Mouse (Mus musculus): ENCODE results near the gene Cd6. TPM values are rescaled to one million over a fixed set of nuclear protein-coding genes. Genes with fewer than 3 reads are reported as not detected.

Gene Cd6
- polyA plus RNA-seq, 1 experiment: 2.1 TPM

DNA sequence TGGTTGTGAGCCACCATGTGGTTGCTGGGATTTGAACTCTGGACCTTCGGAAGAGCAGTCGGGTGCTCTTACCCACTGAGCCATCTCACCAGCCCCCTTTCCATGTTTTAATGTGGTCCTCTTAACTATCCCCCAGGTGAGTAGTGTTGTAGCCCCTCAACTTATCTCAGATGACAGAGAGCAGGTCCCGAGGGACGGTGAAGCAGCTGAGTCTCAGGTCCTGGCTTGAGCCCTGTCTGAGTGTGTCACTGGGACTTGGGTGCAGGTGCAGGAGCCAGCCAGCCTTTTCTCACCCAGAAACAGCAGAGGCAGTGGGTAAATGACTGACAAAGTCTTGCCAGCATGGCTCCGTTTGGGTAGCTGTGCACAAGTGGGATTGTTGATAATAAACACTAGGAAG is 14.3 kb upstream of the Cd6 start:
- Histone ChIP-seq H3K4me3 (replicated peaks; ENCODE audit: control insufficient read depth, low read depth, low read length) (peak overlapping the region; percentile 24), H3K27ac (ENCODE audit: control insufficient read depth, insufficient read depth, low read depth, low read length, poor library complexity) (no peak overlapping the region), H3K4me1 (ENCODE audit: control insufficient read depth, insufficient read depth, low read length) (peaks cover 4% of the 10 kb centered on the region; the same call in 1 of the 2 replicates)
- TF ChIP-seq POLR2A (IDR thresholded peaks at IDR 0.05; ENCODE audit: borderline replicate concordance, control insufficient read depth, low read depth, low read length) (no peak), CTCF (IDR thresholded peaks at IDR 0.05; ENCODE audit: control insufficient read depth, insufficient read depth, low read length) (no peak)
- 79% methylated on average over 5 of the region's 5 CpGs for WGBS

GRCm38 (mm10) chr19:10842914-10843313 is 13.1 kb upstream of the Cd6 start:
- TF ChIP-seq POLR2A (IDR thresholded peaks at IDR 0.05; ENCODE audit: borderline replicate concordance, control insufficient read depth, low read depth, low read length) (peak; percentile 28; the same call in 1 of the 2 replicates), CTCF (IDR thresholded peaks at IDR 0.05; ENCODE audit: control insufficient read depth, insufficient read depth, low read length) (no peak)
- H3K4me3 ChIP-seq (replicated peaks; ENCODE audit: control insufficient read depth, low read depth, low read length): peak overlapping the region; percentile 56
- peaks cover 4% of the 10 kb centered on the region; the same call in 1 of the 2 replicates for H3K4me1 ChIP-seq (ENCODE audit: control insufficient read depth, insufficient read depth, low read length)
- WGBS: 30% methylated on average over 24 of the region's 24 CpGs
- peak overlapping the region; percentile 80 for H3K27ac ChIP-seq (ENCODE audit: control insufficient read depth, insufficient read depth, low read depth, low read length, poor library complexity)

DNA sequence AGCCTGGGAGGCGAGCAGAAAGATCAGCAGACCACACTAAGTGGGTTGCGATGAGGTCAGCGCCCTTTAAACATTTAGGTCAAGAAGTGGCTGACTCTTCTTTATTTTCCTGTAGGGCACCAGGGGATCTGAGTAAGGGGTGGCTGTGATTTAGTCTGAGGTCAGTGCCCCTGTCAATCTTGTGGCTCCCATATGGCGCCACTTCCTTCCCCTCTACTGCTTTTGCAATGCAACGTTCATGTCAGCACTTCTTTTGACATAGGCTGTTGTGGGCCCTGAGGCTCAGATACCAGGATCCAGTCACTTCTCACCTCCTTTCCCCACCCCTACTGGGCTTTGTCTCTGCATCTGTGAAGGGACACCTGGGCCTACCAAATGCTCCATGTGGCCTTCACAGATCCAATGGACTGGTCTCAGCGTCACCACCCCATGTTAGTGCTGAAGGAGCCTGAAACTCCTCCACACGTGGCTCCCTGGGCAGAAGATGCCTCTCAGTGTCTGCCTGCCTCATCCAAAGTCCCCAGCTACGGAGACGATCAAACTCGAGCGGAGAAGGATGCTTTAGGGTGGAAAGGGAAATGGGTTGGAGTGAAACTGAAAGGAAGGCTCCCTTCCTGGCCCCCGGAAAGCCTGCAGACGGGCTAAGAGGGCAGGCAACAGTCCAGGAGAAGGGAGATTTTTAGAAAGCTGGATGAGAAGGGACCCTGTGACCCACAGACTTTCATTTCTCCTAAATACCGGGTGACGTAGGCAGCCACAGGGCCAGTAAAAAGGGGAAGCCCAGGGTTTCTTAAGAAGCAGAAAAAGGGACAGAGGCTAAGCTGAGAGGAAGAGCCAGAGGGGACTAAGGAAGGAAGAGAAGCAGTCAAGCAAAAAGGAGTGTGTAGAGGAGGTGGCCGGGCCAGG is 12.1 kb upstream of the Cd6 start:
- H3K27ac ChIP-seq (ENCODE audit: control insufficient read depth, insufficient read depth, low read depth, low read length, poor library complexity): peak overlapping the region; percentile 92
- WGBS: 6% methylated on average over 16 of the region's 16 CpGs
- peaks cover 4% of the 10 kb centered on the region; the same call in 1 of the 2 replicates for H3K4me1 ChIP-seq (ENCODE audit: control insufficient read depth, insufficient read depth, low read length)
- peak overlapping the region; percentile 40 for H3K4me3 ChIP-seq (replicated peaks; ENCODE audit: control insufficient read depth, low read depth, low read length)
- TF ChIP-seq POLR2A (IDR thresholded peaks at IDR 0.05; ENCODE audit: borderline replicate concordance, control insufficient read depth, low read depth, low read length): no peak
- no peak for TF ChIP-seq CTCF (IDR thresholded peaks at IDR 0.05; ENCODE audit: control insufficient read depth, insufficient read depth, low read length)

DNA sequence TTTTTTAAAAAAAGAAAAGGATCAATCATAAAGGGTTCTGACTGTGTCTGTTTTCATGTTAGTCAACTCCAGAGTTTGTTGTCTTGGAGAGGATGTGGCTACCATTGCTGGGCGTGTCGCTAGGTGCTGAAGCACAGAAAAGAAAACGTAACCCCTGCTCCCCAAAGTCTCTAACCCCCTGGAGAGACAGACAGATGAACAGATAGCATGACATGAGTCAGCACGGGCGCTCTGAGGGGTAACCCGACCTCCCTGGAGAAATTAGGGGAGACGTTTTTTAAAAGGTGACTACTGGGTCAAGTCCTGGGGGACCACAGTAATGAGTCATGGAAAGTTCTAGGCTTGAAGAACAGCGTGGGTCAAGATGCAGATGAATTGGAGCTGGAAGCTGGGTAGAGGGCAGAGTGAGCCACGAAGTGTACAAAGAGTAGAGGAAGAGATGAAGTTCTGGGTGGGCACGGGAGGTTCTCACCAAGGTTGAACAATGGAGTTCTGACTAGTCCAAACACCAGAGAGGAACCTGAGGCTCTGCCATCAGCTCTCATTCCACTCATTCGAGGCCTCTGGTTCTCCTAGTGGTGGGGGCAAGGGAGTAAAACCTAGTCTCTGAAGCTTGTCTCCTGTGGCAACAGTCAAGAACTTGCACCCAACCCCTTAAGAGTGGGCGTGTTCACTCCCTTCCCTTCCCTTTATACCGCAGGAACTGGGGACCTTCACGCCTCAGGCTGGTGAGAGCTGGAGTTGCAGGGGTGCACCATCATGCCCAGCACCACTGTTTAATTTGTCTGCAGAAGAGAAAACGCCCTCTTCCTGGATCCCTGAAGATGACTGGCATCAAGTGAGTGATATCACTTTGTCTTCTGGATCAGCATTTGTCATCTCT is 9.4 kb upstream of the Cd6 start, which contains the start of gene Slc15a3:
Gene Slc15a3, plus strand, starts transcription at position 718 of the 883 bp plus-strand sequence.
- TF ChIP-seq POLR2A (IDR thresholded peaks at IDR 0.05; ENCODE audit: borderline replicate concordance, control insufficient read depth, low read depth, low read length) (no peak), CTCF (IDR thresholded peaks at IDR 0.05; ENCODE audit: control insufficient read depth, insufficient read depth, low read length) (no peak)
- peaks cover 3% of the 10 kb centered on the region; the same call in 1 of the 2 replicates for H3K4me1 ChIP-seq (ENCODE audit: control insufficient read depth, insufficient read depth, low read length)
- 56% methylated on average over 15 of the region's 15 CpGs for WGBS

DNA sequence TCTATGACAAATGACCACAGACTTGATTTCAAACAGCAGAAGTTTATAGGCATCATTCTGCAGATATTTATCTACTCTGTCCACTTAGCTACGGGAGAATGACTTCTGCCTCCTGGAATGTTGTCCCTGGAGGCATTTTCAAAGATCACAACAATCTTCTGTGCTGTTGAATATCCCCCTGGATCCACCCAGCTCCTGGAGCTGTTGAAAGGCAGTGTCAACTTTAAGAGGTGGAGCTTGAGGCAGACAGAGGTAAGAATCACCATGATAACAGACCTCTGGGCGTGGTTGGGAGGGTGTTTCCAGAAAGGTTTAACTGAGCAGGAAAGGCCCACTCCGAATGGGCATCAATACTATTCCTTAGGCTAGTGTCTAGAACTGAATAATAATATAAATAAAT is 5.8 kb upstream of the Cd6 start:
- no peak overlapping the region for H3K27ac ChIP-seq (ENCODE audit: control insufficient read depth, insufficient read depth, low read depth, low read length, poor library complexity)
- no peaks in the 10 kb centered on the region; the same call in 1 of the 2 replicates for H3K4me1 ChIP-seq (ENCODE audit: control insufficient read depth, insufficient read depth, low read length)
- no peak overlapping the region for H3K4me3 ChIP-seq (replicated peaks; ENCODE audit: control insufficient read depth, low read depth, low read length)
- 69% methylated on average over 3 of the region's 3 CpGs for WGBS
- TF ChIP-seq POLR2A (IDR thresholded peaks at IDR 0.05; ENCODE audit: borderline replicate concordance, control insufficient read depth, low read depth, low read length): no peak
- no peak for TF ChIP-seq CTCF (IDR thresholded peaks at IDR 0.05; ENCODE audit: control insufficient read depth, insufficient read depth, low read length)

More for the DNA sequence above, 9.4 kb upstream of the Cd6 start, which contains the start of gene Slc15a3:
- no peak within 1 kb of the TSS for H3K4me3 ChIP-seq (replicated peaks; ENCODE audit: control insufficient read depth, low read depth, low read length)
- H3K27ac ChIP-seq (ENCODE audit: control insufficient read depth, insufficient read depth, low read depth, low read length, poor library complexity): no peak within 1 kb of the TSS

DNA sequence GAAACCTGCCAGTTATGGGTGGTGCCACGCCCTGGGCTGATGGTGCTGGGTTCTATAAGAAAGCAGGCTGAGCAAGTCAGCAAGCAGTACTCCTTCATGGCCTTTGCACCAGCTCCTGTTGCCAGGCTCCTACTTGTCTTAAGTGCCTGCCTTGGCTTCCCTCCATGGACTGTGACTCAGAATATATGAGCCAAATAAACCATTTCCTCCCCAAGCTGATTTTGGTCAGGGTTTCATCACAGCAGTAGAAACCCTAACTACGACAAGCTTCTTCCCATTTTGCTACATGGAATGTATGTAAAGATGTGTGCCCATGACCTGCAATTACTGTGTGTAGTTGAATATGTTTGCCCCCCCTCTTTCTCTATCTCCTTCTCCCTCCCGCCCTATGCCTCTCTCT is 3.8 kb upstream of the Cd6 start:
- no peak for TF ChIP-seq CTCF (IDR thresholded peaks at IDR 0.05; ENCODE audit: control insufficient read depth, insufficient read depth, low read length)
- TF ChIP-seq POLR2A (IDR thresholded peaks at IDR 0.05; ENCODE audit: borderline replicate concordance, control insufficient read depth, low read depth, low read length): no peak
- 56% methylated on average over 3 of the region's 3 CpGs for WGBS
- no peak overlapping the region for H3K4me3 ChIP-seq (replicated peaks; ENCODE audit: control insufficient read depth, low read depth, low read length)
- H3K4me1 ChIP-seq (ENCODE audit: control insufficient read depth, insufficient read depth, low read length): peaks cover 2% of the 10 kb centered on the region; the same call in 1 of the 2 replicates
- no peak overlapping the region for H3K27ac ChIP-seq (ENCODE audit: control insufficient read depth, insufficient read depth, low read depth, low read length, poor library complexity)

GRCm38 (mm10) chr19:10832030-10832429 is 2.2 kb upstream of the Cd6 start:
- Histone ChIP-seq H3K4me1 (ENCODE audit: control insufficient read depth, insufficient read depth, low read length) (peaks cover 2% of the 10 kb centered on the region; the same call in 1 of the 2 replicates), H3K27ac (ENCODE audit: control insufficient read depth, insufficient read depth, low read depth, low read length, poor library complexity) (no peak overlapping the region), H3K4me3 (replicated peaks; ENCODE audit: control insufficient read depth, low read depth, low read length) (no peak overlapping the region)
- WGBS: 64% methylated on average over 3 of the region's 3 CpGs
- TF ChIP-seq POLR2A (IDR thresholded peaks at IDR 0.05; ENCODE audit: borderline replicate concordance, control insufficient read depth, low read depth, low read length) (no peak), CTCF (IDR thresholded peaks at IDR 0.05; ENCODE audit: control insufficient read depth, insufficient read depth, low read length) (no peak)
